Mouse (Mus musculus): ENCODE results near the gene Fam180a.

GRCm38 (mm10) chr6:35309406-35309805, 16.5 kb downstream of the Fam180a start:
- TF ChIP-seq CTCF (IDR thresholded peaks at IDR 0.05; ENCODE audit: extremely low read depth, insufficient read length, insufficient replicate concordance, low read depth, low read length) (no peak), POLR2A (IDR thresholded peaks at IDR 0.05; ENCODE audit: low read depth, low read length) (no peak)

Measured in small intestine, adult 2 months (tissue).